Mouse (Mus musculus): Measurements from ENCODE around the gene Eif1ad. TPM values are rescaled to one million over a fixed set of nuclear protein-coding genes. Genes with fewer than 3 reads are reported as not detected.
A peak's percentile ranks its signal among the peaks of the same experiment; 100 is the strongest.
"Not testable (repeated sequence)": the region's sequence is repeated elsewhere in the genome, so short reads cannot be mapped to it uniquely, and the experiment has no call there.

Gene Eif1ad
- polyA plus RNA-seq, 1 experiment from 2014 or later = 57.1 TPM

DNA sequence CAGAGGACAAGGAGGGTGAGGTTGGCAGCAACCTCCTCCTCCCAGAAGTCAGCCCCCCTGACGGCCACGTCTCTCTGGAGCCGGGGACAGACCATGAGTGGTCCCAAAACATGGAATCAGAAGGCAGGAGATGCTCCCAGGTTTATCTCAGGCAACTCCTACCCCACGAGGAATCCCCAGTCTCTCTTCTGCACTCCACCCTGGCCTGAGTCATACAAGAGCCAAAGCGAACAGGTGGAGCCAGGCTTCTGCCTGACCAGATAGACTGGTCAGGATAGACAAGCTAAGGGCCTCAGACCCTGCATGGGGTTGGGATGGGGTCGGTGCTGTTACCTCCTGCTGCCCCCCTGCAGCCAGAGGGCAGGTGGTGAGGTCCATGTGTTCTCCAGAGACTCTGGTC, 18.5 kb upstream of the Eif1ad start:
- no peak overlapping the region for H3K9ac ChIP-seq (ENCODE audit: low read depth, low read length)
- WGBS = 78% methylated on average over 6 of the region's 6 CpGs

DNA sequence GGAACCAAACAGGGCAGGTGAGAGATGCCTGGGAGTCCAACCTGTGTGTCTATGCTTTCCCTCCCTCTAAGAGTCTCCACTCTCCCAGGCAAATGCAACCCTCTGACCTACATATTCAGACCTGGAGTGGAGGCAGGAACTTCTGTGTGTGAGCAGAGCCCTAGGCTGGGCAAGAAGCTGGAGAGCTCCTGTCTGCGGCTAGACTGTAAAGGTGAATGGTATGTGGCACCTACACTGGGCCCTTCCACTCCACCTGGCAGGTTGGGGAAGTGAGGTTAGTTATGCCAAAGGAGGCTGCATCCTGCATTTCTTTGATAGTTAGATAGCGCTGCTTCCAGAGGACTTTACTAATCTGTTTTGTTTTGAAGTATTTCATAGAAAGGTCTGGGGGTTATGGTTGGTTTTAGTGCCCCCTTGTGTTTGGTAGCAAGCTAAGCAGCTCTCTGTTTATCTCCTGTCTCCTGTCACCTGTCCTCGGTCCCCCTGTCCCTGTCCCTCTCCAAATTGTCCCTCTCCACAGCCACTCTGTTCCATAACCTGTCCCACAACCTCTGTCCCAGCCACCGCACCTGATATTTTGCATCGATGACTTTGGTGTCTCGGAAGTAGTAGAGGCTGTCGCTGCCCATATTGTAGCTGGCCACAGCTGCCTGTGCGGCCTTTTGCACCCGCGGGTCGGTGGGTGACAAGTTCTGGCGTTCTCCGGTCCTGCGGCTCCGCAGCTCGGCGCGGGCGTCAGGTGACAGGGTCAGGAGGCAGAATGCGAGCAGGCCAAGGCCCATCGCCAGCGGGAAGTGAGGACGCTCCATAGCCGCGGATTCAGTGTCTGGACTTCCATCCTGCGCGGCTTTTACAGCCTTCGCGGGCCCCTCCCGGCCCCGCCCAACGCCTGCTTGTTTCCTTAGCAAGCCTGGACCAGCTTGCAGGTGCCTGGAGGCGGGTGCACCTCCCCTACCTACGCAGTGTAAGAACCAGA, 17.7 kb upstream of the Eif1ad start:
- Histone ChIP-seq H3K27ac (ENCODE audit: low read depth, low read length) (no peak overlapping the region), H3K9ac (ENCODE audit: low read depth, low read length) (peak overlapping the region; percentile 36; the same call in 1 of the 2 replicates), H3K27me3 (ENCODE audit: control insufficient read depth, insufficient read depth, low read length) (no peaks in the 10 kb centered on the region; the same call in 1 of the 2 replicates), H3K4me1 (ENCODE audit: control insufficient read depth, insufficient read depth, low read length) (no peaks in the 10 kb centered on the region), H3K4me2 (replicated peaks; ENCODE audit: low read depth, low read length) (peak overlapping the region; percentile 59), H3K36me3 (ENCODE audit: control insufficient read depth, insufficient read depth, low read length) (no peaks in the 10 kb centered on the region), H3K4me3 (ENCODE audit: low read length) (peak overlapping the region; percentile 28), H3K9me3 (ENCODE audit: control insufficient read depth, low read length) (no peaks in the 10 kb centered on the region)
- ATAC-seq (ENCODE audit: low FRiP score, low TSS enrichment) = no peak
- 3% methylated on average over 34 of the region's 34 CpGs for WGBS

More for the DNA sequence above, 18.5 kb upstream of the Eif1ad start:
- Histone ChIP-seq H3K4me2 (replicated peaks; ENCODE audit: low read depth, low read length) (no peak overlapping the region), H3K36me3 (ENCODE audit: control insufficient read depth, insufficient read depth, low read length) (no peaks in the 10 kb centered on the region), H3K9me3 (ENCODE audit: control insufficient read depth, low read length) (no peaks in the 10 kb centered on the region), H3K27ac (ENCODE audit: low read depth, low read length) (no peak overlapping the region), H3K4me1 (ENCODE audit: control insufficient read depth, insufficient read depth, low read length) (no peaks in the 10 kb centered on the region), H3K4me3 (ENCODE audit: low read length) (no peak overlapping the region), H3K27me3 (ENCODE audit: control insufficient read depth, insufficient read depth, low read length) (no peaks in the 10 kb centered on the region; the same call in 1 of the 2 replicates)
- ATAC-seq (ENCODE audit: low FRiP score, low TSS enrichment) = no peak

DNA sequence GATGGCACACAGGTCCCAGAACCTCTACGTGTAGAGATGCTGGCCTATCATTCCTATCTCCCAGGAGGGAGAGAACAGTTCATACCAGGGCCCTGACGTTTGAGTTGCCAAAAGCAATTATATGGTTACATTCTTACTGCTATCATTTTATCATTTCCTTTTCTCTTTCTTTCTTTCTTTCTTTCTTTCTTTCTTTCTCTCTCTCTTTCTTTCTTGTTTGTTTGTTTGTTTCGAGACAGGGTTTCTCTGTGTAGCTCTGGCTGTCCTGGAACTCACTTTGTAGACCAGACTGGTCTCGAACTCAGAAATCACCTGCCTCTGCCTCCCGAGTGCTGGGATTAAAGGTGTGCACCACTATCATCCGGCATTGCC, 17.1 kb upstream of the Eif1ad start, which contains the start of gene Cst6:
TSS of gene Cst6 (minus strand) at position 73 of the 372 bp plus-strand sequence.
- peak within 1 kb of the TSS; percentile 28 for H3K4me3 ChIP-seq (ENCODE audit: low read length)
- WGBS = 62% methylated on average over 6 of the region's 6 CpGs
- H3K27ac ChIP-seq (ENCODE audit: low read depth, low read length) = not testable (repeated sequence)

DNA sequence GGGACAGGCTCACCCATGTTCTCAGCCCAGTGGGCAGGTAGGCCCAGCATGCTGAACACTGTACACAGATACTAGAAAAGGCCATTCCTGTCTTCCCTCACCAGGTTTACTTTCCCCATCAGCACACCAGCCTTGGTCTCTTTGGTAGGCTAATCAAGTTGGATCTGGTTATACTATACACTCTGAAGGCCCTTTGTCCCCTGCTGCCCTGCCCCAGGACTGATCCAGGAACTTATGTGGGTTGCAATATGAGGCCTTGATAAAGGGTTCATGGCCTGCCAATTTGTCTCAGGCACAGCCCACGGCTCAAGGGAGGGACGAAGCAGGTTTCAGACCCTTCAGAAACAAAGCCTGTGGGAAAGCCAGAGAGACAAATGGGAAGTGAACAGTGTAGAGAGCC, 12.9 kb upstream of the Eif1ad start:
- Histone ChIP-seq H3K9me3 (ENCODE audit: control insufficient read depth, low read length) (no peaks in the 10 kb centered on the region), H3K4me2 (replicated peaks; ENCODE audit: low read depth, low read length) (no peak overlapping the region), H3K9ac (ENCODE audit: low read depth, low read length) (no peak overlapping the region), H3K27me3 (ENCODE audit: control insufficient read depth, insufficient read depth, low read length) (no peaks in the 10 kb centered on the region), H3K27ac (ENCODE audit: low read depth, low read length) (no peak overlapping the region), H3K4me3 (ENCODE audit: low read length) (no peak overlapping the region), H3K36me3 (ENCODE audit: control insufficient read depth, insufficient read depth, low read length) (no peaks in the 10 kb centered on the region), H3K4me1 (ENCODE audit: control insufficient read depth, insufficient read depth, low read length) (no peaks in the 10 kb centered on the region)
- no peak for ATAC-seq (ENCODE audit: low FRiP score, low TSS enrichment)
- 64% methylated on average over 2 of the region's 2 CpGs for WGBS

More for the DNA sequence above, 17.1 kb upstream of the Eif1ad start, which contains the start of gene Cst6:
- H3K27me3 ChIP-seq (ENCODE audit: control insufficient read depth, insufficient read depth, low read length); ATAC-seq (ENCODE audit: low FRiP score, low TSS enrichment); H3K9me3 ChIP-seq (ENCODE audit: control insufficient read depth, low read length); H3K4me1 ChIP-seq (ENCODE audit: control insufficient read depth, insufficient read depth, low read length); H3K36me3 ChIP-seq (ENCODE audit: control insufficient read depth, insufficient read depth, low read length): not testable (repeated sequence)
- peak within 1 kb of the TSS; percentile 36; the same call in 1 of the 2 replicates for H3K9ac ChIP-seq (ENCODE audit: low read depth, low read length)
- H3K4me2 ChIP-seq (replicated peaks; ENCODE audit: low read depth, low read length) = peak within 1 kb of the TSS; percentile 59

DNA sequence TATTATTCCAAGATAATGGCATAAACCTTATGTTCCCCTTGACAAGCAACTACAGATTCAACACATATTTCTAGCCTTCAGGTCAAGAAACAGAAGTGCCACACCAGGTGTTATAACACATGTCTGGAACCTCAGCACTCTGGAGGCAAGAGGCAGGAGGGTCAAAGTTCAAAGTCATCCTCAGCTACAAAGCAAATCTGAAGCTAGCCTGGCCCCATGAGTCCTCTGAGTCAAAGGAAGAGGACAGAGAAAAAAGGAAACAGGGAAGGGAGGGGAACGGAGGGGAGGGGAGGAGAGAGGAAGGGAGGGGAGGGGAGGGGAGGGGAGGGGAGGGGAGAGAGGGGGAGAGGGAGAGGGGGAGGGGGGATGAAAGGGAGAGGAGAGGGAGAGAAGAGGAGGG, 10.5 kb upstream of the Eif1ad start:
- Histone ChIP-seq H3K4me2 (replicated peaks; ENCODE audit: low read depth, low read length) (no peak overlapping the region), H3K4me3 (ENCODE audit: low read length) (no peak overlapping the region), H3K9ac (ENCODE audit: low read depth, low read length) (no peak overlapping the region), H3K4me1 (ENCODE audit: control insufficient read depth, insufficient read depth, low read length) (no peaks in the 10 kb centered on the region), H3K9me3 (ENCODE audit: control insufficient read depth, low read length) (no peaks in the 10 kb centered on the region), H3K27ac (ENCODE audit: low read depth, low read length) (no peak overlapping the region), H3K36me3 (ENCODE audit: control insufficient read depth, insufficient read depth, low read length) (no peaks in the 10 kb centered on the region), H3K27me3 (ENCODE audit: control insufficient read depth, insufficient read depth, low read length) (no peaks in the 10 kb centered on the region)
- no peak for ATAC-seq (ENCODE audit: low FRiP score, low TSS enrichment)
- no CpG with 5 or more reads among the region's 1 CpGs for WGBS

DNA sequence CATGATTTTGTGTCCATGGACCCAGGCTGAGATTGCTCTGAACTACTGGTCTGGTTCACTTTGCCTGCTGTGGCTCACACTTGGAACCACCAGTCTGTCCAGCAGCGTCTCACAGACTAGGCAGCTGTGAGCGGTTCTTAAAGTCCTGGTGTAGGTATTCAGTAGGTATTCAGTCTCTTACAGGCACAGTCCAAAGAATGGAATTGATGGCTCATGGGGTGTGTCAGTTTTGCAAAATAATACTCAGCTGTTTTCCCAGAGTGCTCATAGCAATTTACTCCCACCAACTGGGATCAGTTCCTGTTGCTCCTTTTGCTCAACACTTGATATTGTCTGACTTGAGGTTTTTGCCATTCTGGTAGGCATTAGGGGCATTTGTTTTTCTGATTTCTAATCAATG, 4.4 kb upstream of the Eif1ad start:
- H3K4me3 ChIP-seq (ENCODE audit: low read length) = no peak overlapping the region
- H3K27ac ChIP-seq (ENCODE audit: low read depth, low read length) = no peak overlapping the region
- ATAC-seq (ENCODE audit: low FRiP score, low TSS enrichment) = no peak
- no peak overlapping the region for H3K9ac ChIP-seq (ENCODE audit: low read depth, low read length)
- no peaks in the 10 kb centered on the region for H3K9me3 ChIP-seq (ENCODE audit: control insufficient read depth, low read length)
- no peaks in the 10 kb centered on the region for H3K27me3 ChIP-seq (ENCODE audit: control insufficient read depth, insufficient read depth, low read length)
- no peak overlapping the region for H3K4me2 ChIP-seq (replicated peaks; ENCODE audit: low read depth, low read length)
- peaks cover 20% of the 10 kb centered on the region for H3K36me3 ChIP-seq (ENCODE audit: control insufficient read depth, insufficient read depth, low read length)
- 82% methylated on average over 2 of the region's 2 CpGs for WGBS
- H3K4me1 ChIP-seq (ENCODE audit: control insufficient read depth, insufficient read depth, low read length) = peaks cover 5% of the 10 kb centered on the region; the same call in 1 of the 2 replicates

DNA sequence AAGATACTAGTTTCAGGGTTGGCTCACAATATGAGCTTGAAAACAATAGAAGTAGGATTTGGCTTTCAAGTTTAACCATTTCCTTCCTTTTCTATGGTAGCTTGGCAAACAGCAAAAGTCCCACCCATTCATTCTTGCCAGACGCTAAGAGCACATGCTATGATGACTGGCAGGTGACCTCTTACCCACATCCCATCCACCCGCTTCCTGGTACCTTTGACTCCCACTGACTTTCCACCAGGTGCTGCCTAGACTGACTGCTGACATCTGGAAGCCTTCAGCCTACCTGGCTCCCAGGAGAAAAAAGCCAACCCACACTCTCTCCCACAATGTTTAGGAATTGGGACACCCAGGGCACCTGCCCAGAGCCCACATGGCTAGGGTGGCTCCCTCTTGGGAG, 2.4 kb upstream of the Eif1ad start:
- Histone ChIP-seq H3K4me2 (replicated peaks; ENCODE audit: low read depth, low read length) (no peak overlapping the region), H3K4me1 (ENCODE audit: control insufficient read depth, insufficient read depth, low read length) (peaks cover 13% of the 10 kb centered on the region; the same call in 1 of the 2 replicates), H3K36me3 (ENCODE audit: control insufficient read depth, insufficient read depth, low read length) (peaks cover 31% of the 10 kb centered on the region), H3K9ac (ENCODE audit: low read depth, low read length) (no peak overlapping the region), H3K27me3 (ENCODE audit: control insufficient read depth, insufficient read depth, low read length) (no peaks in the 10 kb centered on the region), H3K4me3 (ENCODE audit: low read length) (no peak overlapping the region), H3K27ac (ENCODE audit: low read depth, low read length) (no peak overlapping the region), H3K9me3 (ENCODE audit: control insufficient read depth, low read length) (no peaks in the 10 kb centered on the region)
- 92% methylated on average over 2 of the region's 2 CpGs for WGBS
- ATAC-seq (ENCODE audit: low FRiP score, low TSS enrichment) = no peak

DNA sequence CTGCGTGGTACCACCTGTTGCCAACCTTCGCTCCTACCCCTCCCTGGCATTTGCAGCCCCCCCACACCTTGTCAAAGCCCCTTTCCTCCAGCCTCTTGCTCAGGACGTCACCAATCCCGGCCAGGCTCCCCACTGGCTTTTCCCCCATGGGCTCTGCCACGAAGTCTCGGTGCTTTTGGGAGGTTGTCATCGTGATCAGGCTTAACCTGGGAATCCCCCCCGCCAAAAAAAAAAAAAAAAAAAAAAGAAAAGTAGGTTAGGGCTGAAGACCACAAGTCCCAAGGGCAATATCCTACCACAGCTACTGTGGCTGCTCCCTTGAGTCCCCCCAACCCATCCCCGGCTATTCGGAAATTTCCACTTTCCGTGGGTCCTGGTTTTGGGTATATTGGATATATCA, 790 bp upstream of the Eif1ad start:
- WGBS = 21% methylated on average over 11 of the region's 11 CpGs
- H3K27me3 ChIP-seq (ENCODE audit: control insufficient read depth, insufficient read depth, low read length) = no peaks in the 10 kb centered on the region
- peak overlapping the region; percentile 92 for H3K4me2 ChIP-seq (replicated peaks; ENCODE audit: low read depth, low read length)
- H3K9me3 ChIP-seq (ENCODE audit: control insufficient read depth, low read length) = no peaks in the 10 kb centered on the region
- ATAC-seq (ENCODE audit: low FRiP score, low TSS enrichment) = no peak
- H3K27ac ChIP-seq (ENCODE audit: low read depth, low read length) = peak overlapping the region; percentile 97; the same call in 1 of the 2 replicates
- peaks cover 47% of the 10 kb centered on the region for H3K36me3 ChIP-seq (ENCODE audit: control insufficient read depth, insufficient read depth, low read length)
- H3K4me1 ChIP-seq (ENCODE audit: control insufficient read depth, insufficient read depth, low read length) = peaks cover 13% of the 10 kb centered on the region; the same call in 1 of the 2 replicates
- peak overlapping the region; percentile 91 for H3K9ac ChIP-seq (ENCODE audit: low read depth, low read length)
- H3K4me3 ChIP-seq (ENCODE audit: low read length) = peak overlapping the region; percentile 86

DNA sequence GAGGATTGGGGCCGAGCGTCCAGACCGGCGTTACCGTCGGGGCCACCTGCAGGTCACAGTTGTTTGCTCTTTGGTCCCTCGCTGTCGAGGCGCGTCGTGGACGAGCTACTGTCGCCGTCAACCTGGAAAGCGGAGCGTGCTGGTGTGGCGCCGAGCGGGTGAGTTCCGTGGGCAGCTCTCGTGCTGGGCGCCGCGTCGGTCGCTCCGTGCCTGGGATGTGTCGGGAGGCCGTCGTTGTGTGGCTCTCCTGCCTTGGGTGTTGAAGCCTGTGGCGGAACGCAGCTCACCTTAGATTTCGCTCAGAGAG, 465 bp downstream of the Eif1ad start, which contains the start of gene Banf1:
TSS of gene Banf1 (minus strand) at position 116 of the 307 bp plus-strand sequence.
- ATAC-seq (ENCODE audit: low FRiP score, low TSS enrichment) = peak; percentile 36
- Histone ChIP-seq H3K4me1 (ENCODE audit: control insufficient read depth, insufficient read depth, low read length) (peaks cover 13% of the 10 kb centered on the region; the same call in 1 of the 2 replicates), H3K4me2 (replicated peaks; ENCODE audit: low read depth, low read length) (peak within 1 kb of the TSS; percentile 92), H3K27me3 (ENCODE audit: control insufficient read depth, insufficient read depth, low read length) (no peaks in the 10 kb centered on the region), H3K27ac (ENCODE audit: low read depth, low read length) (peak within 1 kb of the TSS; percentile 97), H3K36me3 (ENCODE audit: control insufficient read depth, insufficient read depth, low read length) (peaks cover 58% of the 10 kb centered on the region), H3K4me3 (ENCODE audit: low read length) (peak within 1 kb of the TSS; percentile 86), H3K9me3 (ENCODE audit: control insufficient read depth, low read length) (no peaks in the 10 kb centered on the region), H3K9ac (ENCODE audit: low read depth, low read length) (peak within 1 kb of the TSS; percentile 91)
- under 1% methylated on average over 33 of the region's 33 CpGs for WGBS
